Mouse (Mus musculus): ENCODE data around the gene Zfp428. TPM values are rescaled to one million over a fixed set of nuclear protein-coding genes. Genes with fewer than 3 reads are reported as not detected.
"Not testable (repeated sequence)": the region's sequence is repeated elsewhere in the genome, so short reads cannot be mapped to it uniquely, and the experiment has no call there.

The Zfp428 gene
- polyA plus RNA-seq, 1 experiment from 2014 or later: 38.1 TPM

DNA sequence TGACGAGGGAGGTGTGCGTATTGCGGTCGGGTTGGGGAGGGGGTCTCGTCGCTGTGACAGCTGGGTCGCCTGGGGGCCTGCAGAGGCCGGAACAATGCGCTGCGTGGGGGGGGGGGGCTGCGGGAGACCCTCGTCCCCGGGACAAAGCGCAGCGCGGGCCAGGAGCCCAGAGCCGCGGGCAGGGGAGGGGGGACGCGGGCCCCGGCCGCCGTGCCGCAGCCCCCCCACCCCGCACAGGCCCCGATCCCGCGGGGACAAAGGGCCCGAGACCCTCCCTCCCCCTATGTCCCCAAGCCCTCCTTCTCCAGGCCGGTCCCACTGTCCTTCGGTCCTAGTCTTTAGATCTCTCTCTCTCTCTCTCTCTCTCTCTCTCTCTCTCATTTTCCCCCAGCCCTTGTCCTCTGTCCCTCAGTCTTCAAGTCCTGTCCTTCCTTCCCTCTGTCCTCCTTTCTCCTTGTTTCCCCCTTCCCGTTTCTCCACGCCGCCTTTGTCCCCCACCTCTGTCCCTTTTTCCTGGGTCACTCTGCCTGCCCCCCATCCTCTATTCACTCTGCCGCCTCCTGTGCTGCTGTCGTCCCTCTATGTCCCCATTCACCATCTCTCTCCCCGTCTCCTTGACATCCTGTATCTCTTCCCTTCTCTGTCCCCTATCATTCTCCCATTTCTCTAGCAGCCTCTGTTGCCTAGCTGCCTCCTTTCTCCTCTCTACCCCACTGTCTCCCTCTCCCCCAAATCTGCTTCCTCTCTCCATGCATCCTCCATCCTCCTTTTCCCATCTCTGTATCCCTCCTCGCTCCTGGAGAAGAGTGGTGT, 24.4 kb upstream of the Zfp428 start:
- H3K4me2 ChIP-seq: peak overlapping the region; percentile 99
- peak overlapping the region; percentile 20; the same call in 1 of the 2 replicates for H3K9ac ChIP-seq
- 9% methylated on average over 12 of the region's 38 CpGs for WGBS
- H3K36me3 ChIP-seq: no peaks in the 10 kb centered on the region
- ATAC-seq (ENCODE audit: insufficient read depth, low FRiP score, low read depth): no peak; the same call in 1 of the 2 replicates
- peak overlapping the region; percentile 63 for H3K4me3 ChIP-seq (replicated peaks)
- peaks cover 19% of the 10 kb centered on the region for H3K4me1 ChIP-seq
- H3K27me3 ChIP-seq (replicated peaks): 0 out of 2 replicates have a peak, but pooled peaks cover 5% of the 10 kb centered on the region
- H3K9me3 ChIP-seq: no peaks in the 10 kb centered on the region
- no peak overlapping the region for H3K27ac ChIP-seq

DNA sequence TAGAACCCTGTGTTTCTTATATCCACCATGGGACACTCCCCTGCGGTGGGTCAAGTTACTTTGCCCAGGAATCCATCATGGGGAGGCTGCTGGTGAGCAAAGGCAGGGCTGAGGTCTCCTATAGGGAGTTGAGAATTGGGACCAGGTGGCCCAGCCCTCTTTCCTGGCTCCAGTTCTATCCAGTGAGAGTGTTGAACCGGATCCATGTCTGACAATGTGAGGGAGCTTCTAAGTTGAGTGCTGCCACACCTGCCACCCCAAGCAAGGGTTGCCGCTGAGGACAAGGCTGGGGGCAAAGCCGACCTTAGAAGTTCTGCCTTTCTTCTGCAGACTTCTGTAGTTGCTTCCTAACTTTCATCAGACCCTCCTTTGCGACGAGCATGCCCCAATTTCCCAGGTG, 23.5 kb upstream of the Zfp428 start:
- not testable (repeated sequence) for H3K9ac ChIP-seq; H3K4me3 ChIP-seq (replicated peaks); ATAC-seq (ENCODE audit: insufficient read depth, low FRiP score, low read depth); H3K36me3 ChIP-seq; H3K4me2 ChIP-seq; H3K27ac ChIP-seq; H3K27me3 ChIP-seq (replicated peaks); H3K9me3 ChIP-seq
- 55% methylated on average over 6 of the region's 6 CpGs for WGBS
- H3K4me1 ChIP-seq: peaks cover 19% of the 10 kb centered on the region

DNA sequence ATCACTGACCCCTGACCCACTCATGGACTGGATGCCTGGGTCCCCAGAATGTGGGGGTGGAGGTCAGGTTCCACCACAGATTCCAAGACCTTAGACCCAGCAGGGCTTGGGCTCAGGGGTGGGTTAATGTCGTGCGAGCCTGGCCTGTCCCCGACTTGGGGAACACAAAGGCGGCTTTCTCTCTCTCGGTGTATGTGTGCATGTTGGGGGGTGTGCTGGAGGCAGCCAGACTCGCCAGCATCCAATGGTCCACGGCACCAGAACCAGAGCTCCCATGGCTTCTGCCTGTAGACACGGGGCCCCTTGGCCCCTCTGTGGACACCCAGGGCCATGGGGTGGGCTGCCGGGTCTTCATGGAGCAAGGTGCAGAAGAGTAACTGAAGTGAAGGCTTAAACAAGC, 21.3 kb upstream of the Zfp428 start:
- peaks cover 19% of the 10 kb centered on the region for H3K4me1 ChIP-seq
- WGBS: 82% methylated on average over 9 of the region's 9 CpGs
- H3K36me3 ChIP-seq: no peaks in the 10 kb centered on the region
- H3K9ac ChIP-seq: no peak overlapping the region
- H3K9me3 ChIP-seq: no peaks in the 10 kb centered on the region
- no peak overlapping the region for H3K27ac ChIP-seq
- no peak overlapping the region for H3K4me3 ChIP-seq (replicated peaks)
- H3K27me3 ChIP-seq (replicated peaks): 0 out of 2 replicates have a peak, but pooled peaks cover 5% of the 10 kb centered on the region
- no peak overlapping the region for H3K4me2 ChIP-seq
- no peak for ATAC-seq (ENCODE audit: insufficient read depth, low FRiP score, low read depth)

DNA sequence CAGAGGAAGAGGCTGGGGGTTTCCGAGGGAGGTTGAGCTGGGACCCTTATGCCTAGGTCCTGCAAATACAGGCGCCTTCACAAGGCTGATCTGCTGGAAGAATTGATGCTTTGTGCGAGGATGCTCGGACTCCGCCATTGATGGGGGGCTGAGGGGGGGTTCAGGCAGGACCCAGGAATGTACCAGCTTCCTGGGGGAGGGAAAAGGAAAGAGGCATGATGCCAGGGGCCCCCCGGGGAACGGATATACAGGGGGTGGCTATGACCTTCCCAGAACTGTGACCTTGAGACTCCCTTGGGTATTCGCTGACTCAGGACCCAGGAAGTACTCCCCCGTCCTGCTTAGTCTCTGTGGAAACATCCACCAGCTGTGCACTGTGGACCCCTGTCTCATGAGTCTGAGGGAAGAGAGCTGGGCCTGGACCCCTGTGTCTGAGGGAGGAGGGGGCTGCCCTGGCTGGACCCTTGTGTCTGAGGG, 20.1 kb upstream of the Zfp428 start:
- Histone ChIP-seq H3K27me3 (replicated peaks) (0 out of 2 replicates have a peak, but pooled peaks cover 5% of the 10 kb centered on the region), H3K36me3 (no peaks in the 10 kb centered on the region)
- ATAC-seq (ENCODE audit: insufficient read depth, low FRiP score, low read depth): peak; percentile 44; the same call in 1 of the 2 replicates

DNA sequence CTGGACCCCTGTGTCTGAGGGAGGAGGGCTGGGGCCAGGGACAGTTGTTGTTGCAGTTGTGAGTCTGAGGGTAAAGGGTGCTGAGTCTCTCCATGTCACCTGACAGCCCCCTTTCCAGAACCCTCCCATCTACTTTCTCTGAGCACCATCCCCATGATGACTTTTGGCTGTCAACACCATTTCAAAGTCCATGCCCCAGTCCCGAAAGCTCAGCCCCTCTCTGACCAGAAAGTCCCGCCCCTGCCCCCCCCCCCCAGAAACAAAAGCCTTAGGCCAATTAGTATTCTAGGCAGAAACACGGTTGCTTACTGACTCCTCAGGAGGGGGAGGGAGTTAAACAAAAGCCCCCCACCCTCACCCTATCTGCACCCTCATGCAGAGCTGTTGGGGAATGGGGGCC, 19.4 kb upstream of the Zfp428 start:
- no peaks in the 10 kb centered on the region for H3K9me3 ChIP-seq
- no peak overlapping the region for H3K4me2 ChIP-seq
- H3K9ac ChIP-seq: no peak overlapping the region
- no peak overlapping the region for H3K4me3 ChIP-seq (replicated peaks)
- peaks cover 9% of the 10 kb centered on the region; the same call in 1 of the 2 replicates for H3K4me1 ChIP-seq
- no peak overlapping the region for H3K27ac ChIP-seq
- no peaks in the 10 kb centered on the region for H3K36me3 ChIP-seq
- 50% methylated on average over 3 of the region's 3 CpGs for WGBS
- ATAC-seq (ENCODE audit: insufficient read depth, low FRiP score, low read depth): no peak
- H3K27me3 ChIP-seq (replicated peaks): 0 out of 2 replicates have a peak, but pooled peaks cover 5% of the 10 kb centered on the region

More for the DNA sequence above, 20.1 kb upstream of the Zfp428 start:
- no peak overlapping the region for H3K4me2 ChIP-seq
- no peaks in the 10 kb centered on the region for H3K9me3 ChIP-seq
- H3K27ac ChIP-seq: no peak overlapping the region
- H3K4me3 ChIP-seq (replicated peaks): no peak overlapping the region
- H3K4me1 ChIP-seq: peaks cover 9% of the 10 kb centered on the region; the same call in 1 of the 2 replicates
- H3K9ac ChIP-seq: no peak overlapping the region
- WGBS: 42% methylated on average over 9 of the region's 9 CpGs

DNA sequence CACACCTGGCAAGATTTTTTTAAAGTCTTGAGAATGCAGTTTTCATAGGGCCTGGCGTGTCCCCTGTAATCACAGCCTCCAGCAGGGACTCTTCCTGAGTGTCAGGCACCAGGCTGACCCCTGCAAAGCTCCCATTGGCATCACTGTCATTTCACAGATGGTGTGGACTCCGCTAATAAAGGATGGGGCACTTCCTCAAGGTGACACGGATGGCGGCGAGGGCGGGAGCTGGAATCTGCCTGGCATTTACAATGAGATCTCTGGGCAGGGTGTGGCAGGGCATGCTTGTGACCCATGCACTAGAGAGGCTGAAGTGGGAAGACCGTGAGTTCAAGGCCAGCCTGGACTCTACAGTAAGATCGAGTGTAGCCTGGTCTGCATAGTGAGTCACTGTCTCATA, 18.5 kb upstream of the Zfp428 start:
- WGBS: 87% methylated on average over 8 of the region's 8 CpGs
- Histone ChIP-seq H3K4me1 (peaks cover 9% of the 10 kb centered on the region; the same call in 1 of the 2 replicates), H3K9me3 (no peaks in the 10 kb centered on the region), H3K36me3 (no peaks in the 10 kb centered on the region), H3K4me3 (replicated peaks) (no peak overlapping the region), H3K27me3 (replicated peaks) (no peaks in the 10 kb centered on the region), H3K27ac (no peak overlapping the region), H3K9ac (no peak overlapping the region), H3K4me2 (no peak overlapping the region)
- no peak for ATAC-seq (ENCODE audit: insufficient read depth, low FRiP score, low read depth)

DNA sequence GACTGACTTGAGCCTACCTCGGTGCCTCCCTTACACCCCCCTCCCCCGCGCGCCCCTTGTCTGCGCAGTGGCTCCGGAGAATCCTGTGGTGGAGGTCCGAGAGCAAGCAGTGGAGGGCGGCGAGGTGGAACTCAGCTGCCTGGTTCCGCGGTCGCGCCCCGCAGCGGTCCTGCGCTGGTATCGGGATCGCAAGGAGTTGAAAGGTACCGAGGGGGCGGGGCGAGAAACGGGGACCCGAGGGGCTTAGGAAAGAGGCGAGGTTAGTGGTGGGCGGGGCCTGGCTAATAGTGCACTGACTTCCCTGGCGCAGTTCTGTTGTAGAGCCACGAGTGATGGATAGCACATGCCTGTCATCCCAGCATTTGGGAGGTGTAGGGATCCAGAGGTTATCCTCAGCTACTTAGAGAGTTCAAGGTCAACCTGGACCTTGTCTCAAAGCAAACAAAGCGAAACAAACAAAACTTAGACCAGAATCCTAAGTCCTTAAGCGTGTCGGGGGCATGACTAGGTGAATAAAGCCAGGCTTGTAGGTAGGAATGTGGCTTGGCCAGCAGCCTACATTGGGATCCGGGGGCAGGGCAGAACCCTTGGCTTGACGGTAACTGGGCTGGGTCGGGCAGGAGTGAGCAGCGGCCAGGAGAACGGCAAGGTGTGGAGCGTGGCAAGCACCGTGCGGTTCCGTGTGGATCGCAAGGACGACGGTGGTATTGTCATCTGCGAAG, 6.8 kb upstream of the Zfp428 start:
- H3K9ac ChIP-seq: no peak overlapping the region
- 11% methylated on average over 43 of the region's 43 CpGs for WGBS
- H3K4me1 ChIP-seq: peaks cover 18% of the 10 kb centered on the region; the same call in 1 of the 2 replicates
- peak overlapping the region; percentile 64 for H3K4me2 ChIP-seq
- ATAC-seq (ENCODE audit: insufficient read depth, low FRiP score, low read depth): no peak; the same call in 1 of the 2 replicates
- no peaks in the 10 kb centered on the region for H3K36me3 ChIP-seq
- no peak overlapping the region for H3K27ac ChIP-seq
- H3K4me3 ChIP-seq (replicated peaks): peak overlapping the region; percentile 33
- peaks cover 19% of the 10 kb centered on the region for H3K27me3 ChIP-seq (replicated peaks)
- H3K9me3 ChIP-seq: no peaks in the 10 kb centered on the region

DNA sequence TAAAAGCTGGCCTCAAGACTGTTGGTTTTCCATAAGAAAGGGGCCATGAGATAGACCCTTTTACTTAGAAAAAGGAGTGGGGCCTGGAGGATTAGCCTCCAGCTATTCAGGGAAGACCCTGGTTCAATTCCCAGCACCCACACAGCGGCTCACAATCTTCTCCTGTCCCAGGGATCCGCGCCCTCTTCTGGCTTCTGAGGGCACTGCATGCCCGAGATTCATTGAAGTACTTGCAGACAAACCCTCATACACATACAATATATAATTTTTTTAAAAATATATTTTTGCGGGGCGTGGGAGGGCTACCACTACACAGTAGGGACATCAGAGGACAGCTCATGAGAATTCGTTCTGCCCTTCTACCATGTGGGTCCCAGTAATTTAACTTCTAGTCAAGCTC, 5.9 kb upstream of the Zfp428 start:
- no peaks in the 10 kb centered on the region for H3K9me3 ChIP-seq
- H3K27me3 ChIP-seq (replicated peaks): peaks cover 19% of the 10 kb centered on the region
- H3K4me3 ChIP-seq (replicated peaks): no peak overlapping the region
- no peak overlapping the region for H3K9ac ChIP-seq
- no peak overlapping the region for H3K4me2 ChIP-seq
- 34% methylated on average over 7 of the region's 7 CpGs for WGBS
- H3K36me3 ChIP-seq: no peaks in the 10 kb centered on the region
- no peak overlapping the region for H3K27ac ChIP-seq
- no peak for ATAC-seq (ENCODE audit: insufficient read depth, low FRiP score, low read depth)
- H3K4me1 ChIP-seq: peaks cover 24% of the 10 kb centered on the region

DNA sequence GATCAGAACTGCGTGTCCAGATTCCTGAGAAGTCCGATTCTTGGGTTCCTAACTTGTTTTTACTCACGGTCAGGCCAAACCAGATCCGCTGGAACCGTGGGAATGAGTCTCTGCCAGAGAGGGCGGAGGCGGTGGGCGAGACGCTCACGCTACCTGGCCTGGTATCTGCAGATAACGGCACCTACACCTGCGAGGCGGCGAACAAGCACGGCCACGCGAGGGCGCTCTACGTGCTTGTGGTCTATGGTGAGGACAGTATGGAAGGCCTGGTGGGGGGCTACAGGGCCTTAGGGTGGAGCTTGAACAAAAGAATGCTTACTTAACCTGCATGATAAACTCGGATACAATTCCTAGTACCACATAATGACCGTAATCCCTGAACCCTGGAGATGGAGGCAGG, 5.3 kb upstream of the Zfp428 start:
- Histone ChIP-seq H3K4me3 (replicated peaks) (no peak overlapping the region), H3K27me3 (replicated peaks) (peaks cover 19% of the 10 kb centered on the region), H3K9ac (no peak overlapping the region), H3K36me3 (no peaks in the 10 kb centered on the region), H3K4me2 (no peak overlapping the region), H3K9me3 (no peaks in the 10 kb centered on the region), H3K27ac (no peak overlapping the region), H3K4me1 (peaks cover 26% of the 10 kb centered on the region)
- 51% methylated on average over 21 of the region's 21 CpGs for WGBS
- ATAC-seq (ENCODE audit: insufficient read depth, low FRiP score, low read depth): no peak

DNA sequence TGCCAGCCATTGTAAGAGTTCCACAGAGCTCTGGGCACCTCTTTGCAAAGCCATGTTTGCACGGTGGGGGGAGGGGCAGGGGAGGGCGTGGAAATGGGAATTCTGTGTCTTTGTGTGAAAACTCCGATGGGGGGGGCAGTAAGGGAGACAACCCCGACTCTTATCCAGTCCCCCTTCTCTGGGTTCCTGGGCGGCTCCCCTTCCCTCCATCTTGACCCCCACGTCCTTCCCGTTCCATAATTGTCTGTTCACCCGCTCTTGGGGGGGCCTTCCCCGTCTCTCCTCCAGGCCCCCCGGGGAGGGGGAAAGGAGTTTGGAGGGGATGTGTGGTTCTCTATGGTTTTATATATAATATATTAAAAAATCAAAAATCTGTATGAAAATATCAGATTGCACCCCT, 2.8 kb upstream of the Zfp428 start:
- no peak for ATAC-seq (ENCODE audit: insufficient read depth, low FRiP score, low read depth)
- 29% methylated on average over 10 of the region's 10 CpGs for whole genome bisulfite sequencing
- H3K9ac ChIP-seq: no peak overlapping the region
- no peak overlapping the region for H3K27ac ChIP-seq
- H3K4me3 ChIP-seq (replicated peaks): no peak overlapping the region
- H3K9me3 ChIP-seq: no peaks in the 10 kb centered on the region
- H3K27me3 ChIP-seq (replicated peaks): peaks cover 18% of the 10 kb centered on the region
- H3K36me3 ChIP-seq: no peaks in the 10 kb centered on the region
- H3K4me1 ChIP-seq: peaks cover 29% of the 10 kb centered on the region
- H3K4me2 ChIP-seq: peak overlapping the region; percentile 30

DNA sequence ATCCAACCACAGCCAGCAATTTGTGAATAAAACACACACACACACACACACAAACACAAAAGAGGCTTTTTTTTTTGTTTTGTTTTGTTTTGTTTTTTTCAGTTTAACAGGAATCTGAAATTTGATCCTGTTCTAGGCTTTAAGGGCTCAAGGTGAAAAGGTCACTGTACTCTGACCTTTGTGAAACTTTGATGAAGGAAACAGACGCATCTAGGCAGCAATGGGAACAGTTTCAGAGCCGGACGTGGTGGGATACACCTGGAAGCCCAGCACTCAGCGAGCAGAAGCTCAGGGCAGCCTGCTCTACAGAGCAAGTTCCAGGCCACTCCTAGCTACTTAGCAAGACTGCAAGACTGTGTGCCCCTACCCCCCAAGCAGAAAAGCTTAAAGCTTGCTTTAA, 1.9 kb upstream of the Zfp428 start:
- peaks cover 10% of the 10 kb centered on the region for H3K27me3 ChIP-seq (replicated peaks)
- H3K9me3 ChIP-seq: no peaks in the 10 kb centered on the region
- H3K27ac ChIP-seq: no peak overlapping the region
- no peak overlapping the region for H3K4me2 ChIP-seq
- H3K4me3 ChIP-seq (replicated peaks): no peak overlapping the region
- no peak for ATAC-seq (ENCODE audit: insufficient read depth, low FRiP score, low read depth)
- no peak overlapping the region for H3K9ac ChIP-seq
- no peaks in the 10 kb centered on the region for H3K36me3 ChIP-seq
- whole genome bisulfite sequencing: 20% methylated on average over 4 of the region's 4 CpGs
- peaks cover 26% of the 10 kb centered on the region for H3K4me1 ChIP-seq
